Mouse (Mus musculus) induced T-regulatory cell, adult 2 months (primary cell): ENCODE results near the gene Tpx2.
A peak's percentile ranks its signal among the peaks of the same experiment; 100 is the strongest.

Experiments used
- DNase-seq: peaks from one replicate; pipeline ENCODE4 v3.0.0-alpha.2; 2012; ENCODE audit warnings: low read depth

The Tpx2 gene

DNA sequence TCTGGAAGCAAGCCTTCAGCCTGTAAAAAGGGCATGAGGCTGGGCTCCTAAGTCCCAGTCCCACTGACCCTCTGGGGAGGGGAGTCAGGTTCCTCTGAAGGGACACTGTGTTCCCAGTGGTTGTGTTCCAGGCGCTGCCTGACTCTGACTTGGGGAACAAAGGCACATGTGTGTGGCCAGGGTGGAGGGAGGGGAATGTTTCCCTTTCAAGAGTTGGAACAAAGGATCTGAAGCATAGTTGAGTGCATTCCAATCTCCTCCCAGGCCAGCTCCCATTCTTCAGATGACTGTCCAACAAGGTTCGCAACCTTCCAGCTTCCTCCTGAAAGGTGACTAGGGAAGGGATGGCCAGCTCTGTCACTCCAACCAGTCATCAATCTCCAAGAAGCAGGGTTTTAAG, 27.4 kb upstream of the Tpx2 start:
- DNase-seq: no peak

DNA sequence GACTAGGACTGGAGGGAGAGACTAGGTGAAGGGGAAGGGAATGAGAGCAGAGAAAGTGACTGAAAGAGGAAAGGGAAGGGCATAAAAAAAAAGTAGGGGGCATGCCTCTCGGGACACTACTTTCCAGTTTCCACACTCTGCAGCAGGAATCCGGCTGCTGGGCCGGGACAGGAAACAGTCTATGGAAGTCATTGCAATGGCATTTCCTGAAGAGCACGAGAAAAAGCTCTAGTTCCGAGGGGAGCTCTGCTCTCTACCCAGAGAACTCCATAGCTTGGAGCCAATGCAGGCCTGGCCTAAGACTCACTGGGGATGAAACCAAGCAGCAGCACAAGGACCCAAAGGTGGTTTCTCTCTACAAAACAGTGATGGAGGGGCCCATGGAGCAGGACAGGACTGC, 26.7 kb upstream of the Tpx2 start:
- DNase-seq: no peak

DNA sequence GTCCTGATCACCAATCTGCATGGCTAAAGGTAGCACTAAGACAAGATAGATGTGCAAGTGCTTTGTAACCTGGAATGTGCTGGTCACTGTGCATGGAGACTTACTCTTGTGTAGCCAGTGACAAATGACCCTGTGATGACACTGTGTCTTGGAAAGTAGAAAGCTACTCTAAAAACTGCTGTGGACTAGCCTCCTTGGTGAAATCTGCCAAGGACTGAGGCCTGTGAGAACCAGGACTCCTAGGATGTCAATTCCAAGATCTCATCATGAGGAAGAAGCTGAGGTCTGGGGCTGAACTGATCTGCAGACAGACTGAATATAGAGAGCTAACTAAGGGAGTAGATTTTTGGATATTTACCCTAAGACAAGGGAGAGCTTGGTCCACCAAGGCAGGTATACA, 26.2 kb upstream of the Tpx2 start:
- no peak for DNase-seq

DNA sequence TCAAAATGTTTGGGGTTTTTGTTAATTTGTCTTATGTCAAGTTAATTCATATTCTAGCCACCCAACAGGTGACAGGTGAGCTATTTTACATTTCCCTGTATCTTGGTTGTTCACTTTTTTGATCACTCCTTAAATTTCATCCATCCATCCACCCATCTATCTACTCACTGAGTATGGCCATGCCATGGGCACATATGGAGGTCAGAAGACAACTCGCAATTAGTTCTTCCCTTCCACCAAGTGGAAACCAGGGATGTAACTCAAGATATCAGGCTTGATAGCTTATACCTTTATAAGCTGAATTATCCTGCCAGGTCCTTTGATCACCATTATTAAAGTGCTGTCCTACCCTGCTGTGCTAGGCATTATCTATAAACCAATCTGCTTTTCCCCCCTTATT, 24.0 kb upstream of the Tpx2 start:
- no peak for DNase-seq

- no peak for DNase-seq
Measured at GRCm38 (mm10) chr2:152824438-152825167, 23.2 kb upstream of the Tpx2 start.

- no peak for DNase-seq
Measured at GRCm38 (mm10) chr2:152825168-152825697, 22.5 kb upstream of the Tpx2 start.

DNA sequence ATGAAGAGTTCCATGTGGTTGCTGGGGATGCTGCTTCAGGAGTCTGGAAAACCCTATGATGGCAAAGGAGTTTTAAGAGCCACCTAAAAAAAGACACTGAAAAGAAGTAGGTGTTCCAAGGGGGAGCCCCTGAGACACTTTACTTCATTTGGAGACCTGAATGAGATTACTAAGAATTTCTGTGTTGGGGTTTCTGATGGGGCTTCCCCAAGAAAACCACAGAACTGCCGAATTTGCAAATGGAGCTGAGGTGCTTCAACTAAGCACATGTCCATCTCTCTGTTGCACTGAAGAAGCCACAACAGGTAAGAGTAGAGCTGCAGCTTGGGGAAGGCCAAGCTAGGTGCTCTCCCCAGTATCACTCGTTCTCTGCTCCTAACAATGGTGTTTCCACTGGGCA, 22.1 kb upstream of the Tpx2 start:
- DNase-seq: peak; percentile 93

DNA sequence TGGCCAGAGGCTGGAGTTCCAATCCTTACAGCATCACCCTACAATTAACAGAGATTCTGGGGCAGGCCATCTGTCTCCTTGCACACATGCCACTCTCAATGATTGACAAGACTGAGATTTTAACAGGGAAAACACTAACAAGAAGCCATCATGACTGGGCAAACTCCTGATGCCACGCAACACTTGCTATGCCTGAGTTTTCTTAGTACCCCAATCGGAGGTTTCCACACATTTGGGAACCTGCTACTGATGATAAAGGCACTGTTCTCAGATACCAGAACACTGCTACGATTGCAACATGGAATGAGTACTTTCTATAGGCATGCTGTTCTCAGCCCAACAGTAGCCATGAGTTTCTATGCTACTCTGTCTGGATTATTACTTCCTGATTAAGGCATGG, 21.3 kb upstream of the Tpx2 start:
- DNase-seq: peak; percentile 32

- DNase-seq: peak; percentile 34
Measured at GRCm38 (mm10) chr2:152827321-152828010, 20.3 kb upstream of the Tpx2 start.

GRCm38 (mm10) chr2:152828011-152828370, 19.8 kb upstream of the Tpx2 start:
- no peak for DNase-seq

GRCm38 (mm10) chr2:152828532-152828931, 19.2 kb upstream of the Tpx2 start:
- DNase-seq: peak; percentile 51

GRCm38 (mm10) chr2:152829367-152829881, 18.3 kb upstream of the Tpx2 start:
- peak; percentile 59 for DNase-seq

GRCm38 (mm10) chr2:152830021-152830921, 17.5 kb upstream of the Tpx2 start:
- peak; percentile 93 for DNase-seq

- DNase-seq: peak; percentile 98
Measured at GRCm38 (mm10) chr2:152831019-152831878, 16.5 kb upstream of the Tpx2 start, which contains the start of gene Bcl2l1. Gene Bcl2l1, minus strand, starts transcription at chr2:152831728.

GRCm38 (mm10) chr2:152839256-152839655, 8.5 kb upstream of the Tpx2 start:
- DNase-seq: no peak

DNA sequence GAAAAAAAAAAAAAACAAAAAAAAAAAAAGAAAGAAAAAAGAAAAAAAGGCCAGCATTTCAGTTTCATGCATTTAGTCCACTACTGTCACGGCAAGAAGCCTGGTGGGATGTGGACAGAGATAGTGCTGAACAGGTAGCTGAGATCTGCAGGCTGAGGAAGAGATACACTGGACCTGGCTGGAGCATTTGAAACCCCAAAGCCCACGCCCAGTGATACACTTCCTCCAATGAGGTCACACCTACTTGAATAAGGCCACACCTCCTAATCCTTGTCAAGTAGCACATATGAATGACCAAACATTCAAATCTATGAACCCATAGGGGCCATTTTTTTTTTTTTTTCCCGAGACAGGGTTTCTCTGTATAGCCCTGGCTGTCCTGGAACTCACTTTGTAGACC, 5.0 kb upstream of the Tpx2 start:
- no peak for DNase-seq

- no peak for DNase-seq
Measured at GRCm38 (mm10) chr2:152847057-152847814, 528 bp upstream of the Tpx2 start.

- DNase-seq: no peak
Measured at GRCm38 (mm10) chr2:152848466-152848865, 702 bp downstream of the Tpx2 start.

- DNase-seq: no peak
Measured at GRCm38 (mm10) chr2:152859501-152859900, 11.7 kb downstream of the Tpx2 start.

DNA sequence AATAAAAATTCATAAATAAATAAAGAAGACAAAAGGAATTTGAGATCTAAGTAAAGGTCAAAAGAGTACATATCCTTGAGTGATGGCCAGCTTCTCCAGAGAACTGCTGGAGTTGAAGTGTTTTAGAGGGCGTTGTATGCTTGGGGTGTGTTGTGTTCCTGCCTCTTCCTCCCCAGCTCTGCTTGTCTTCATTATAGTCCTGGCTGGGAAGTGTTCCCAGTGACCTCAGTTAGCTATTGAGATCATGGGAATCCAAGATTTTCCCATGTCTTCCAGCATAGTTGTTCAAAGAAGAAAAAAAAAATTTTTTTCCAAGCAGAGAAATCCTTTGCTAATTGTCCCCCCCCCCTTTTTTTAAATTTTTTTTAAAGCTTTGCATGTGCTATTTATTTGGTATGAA, 14.1 kb downstream of the Tpx2 start:
- no peak for DNase-seq
